Comparison of ENCODE assay signal across 8 mouse cellular contexts in genomic region chr13:111725165-111726077, GRCm38 (mm10). TPM values are rescaled to one million over a fixed set of nuclear protein-coding genes. Genes with fewer than 3 reads are reported as not detected.
DNase-seq lines count a peak whose midpoint lies in the region; ATAC-seq lines count a peak whose summit lies in the region.

No protein-coding gene starts in this region.

- peak; percentile 90 for ATAC-seq in megakaryocyte progenitor cell, adult 5-6 weeks (replicated peaks; ENCODE audit: poor library complexity)

- DNase-seq in adipocyte (ENCODE audit: low spot score), result peak; percentile 90
- DNase-seq in embryo, embryonic 10 days (ENCODE audit: low spot score), result peak; percentile 98
- DNase-seq in gastrocnemius, postnatal 10 days, result peak; percentile 95
- peak; percentile 98 for DNase-seq in induced T-regulatory cell, adult 2 months (ENCODE audit: low read depth)
- DNase-seq in left cerebral cortex, adult 9 months (ENCODE audit: low spot score in 2 of 2), result peak; percentile 92 to 94
- DNase-seq in right cerebral cortex, postnatal 14 days, result peak; percentile 91
- peak; percentile 94 to 96 for DNase-seq in urinary bladder, postnatal 36 days (ENCODE audit: low spot score in 2 of 2)

RNA-seq across cellular contexts. Expression of gene Mier3, which starts 44.6 kb away (rescaled TPM):
- 10 to 100 TPM; 16.0 to 19.0 TPM for total RNA-seq in gastrocnemius, postnatal 10 days (2021)
- total RNA-seq in megakaryocyte progenitor cell, adult 5-6 weeks (2015), result 32.0 and 33.3 TPM in 2 replicates
- 35.9 and 53.4 TPM in 2 replicates for total RNA-seq in megakaryocyte progenitor cell, adult 5-6 weeks (2017)

Comparison
In these comparisons a context has a peak if more than half of its experiments do, and no peak if none do; other contexts are left out.
1. Peak in every context shown above with its lines: DNase-seq and ATAC-seq.